Mouse (Mus musculus) liver, postnatal 0 days (tissue): ENCODE measurements at regions not wholly inside any gene's neighbourhood (a gene's known extent, or its start where the extent isn't known, plus 50 kb on each side); places are given as distances from the start of the nearest gene placed in this dataset.

Experiments used
- CTCF ChIP-seq: sonication (generic); IDR thresholded peaks from 2 replicates; pipeline ENCODE4 v1.5.1; 2016; ENCODE audit warnings: antibody characterized with exemption, low read depth
- EP300 ChIP-seq: IDR thresholded peaks from 2 replicates; pipeline ENCODE4 v1.6.1; 2016; ENCODE audit warnings: antibody characterized with exemption, low read depth, mild to moderate bottlenecking

GRCm38 (mm10) chrX:19311377-19311776 is 169.7 kb downstream of the Tex13c3 start:
- TF ChIP-seq CTCF (no peak), EP300 (no peak)
